Mouse (Mus musculus): ENCODE data around the gene Tmem265.

- TF ChIP-seq CTCF (IDR thresholded peaks at IDR 0.05; ENCODE audit: borderline replicate concordance, insufficient read depth, low read depth, low read length) (peak; percentile 34; the same call in 1 of the 2 replicates), POLR2A (IDR thresholded peaks at IDR 0.05; ENCODE audit: borderline replicate concordance, insufficient read depth, low read length) (no peak)
These were observed 3.4 kb downstream of the Tmem265 start for GRCm38 (mm10) chr7:127564381-127565150.

Measured in cerebellum, adult 2 months (tissue).